Mouse (Mus musculus) C2C12 (cell line): ENCODE measurements around the gene Dbf4.

Experiments
- CEBPB ChIP-seq: IDR thresholded peaks from one replicate; pipeline ENCODE4 v1.6.1; 2011; ENCODE audit warnings: low read depth, mild to moderate bottlenecking, control low read depth, moderate library complexity
- CTCF ChIP-seq: IDR thresholded peaks from one replicate; pipeline ENCODE4 v1.5.1; 2011; ENCODE audit not compliant: control insufficient read depth, insufficient read depth, insufficient read length
- FOSL1 ChIP-seq: IDR thresholded peaks from one replicate; pipeline ENCODE4 v1.8.0; 2011; ENCODE audit warnings: mild to moderate bottlenecking, low read length; ENCODE audit not compliant: poor library complexity, insufficient read depth, severe bottlenecking
- MAX ChIP-seq: IDR thresholded peaks from one replicate; pipeline ENCODE4 v1.6.1; 2011; ENCODE audit warnings: mild to moderate bottlenecking, control low read depth
- USF1 ChIP-seq: IDR thresholded peaks from one replicate; pipeline ENCODE4 v1.6.1; 2011; ENCODE audit warnings: low read depth, mild to moderate bottlenecking, control low read depth, moderate library complexity

DNA sequence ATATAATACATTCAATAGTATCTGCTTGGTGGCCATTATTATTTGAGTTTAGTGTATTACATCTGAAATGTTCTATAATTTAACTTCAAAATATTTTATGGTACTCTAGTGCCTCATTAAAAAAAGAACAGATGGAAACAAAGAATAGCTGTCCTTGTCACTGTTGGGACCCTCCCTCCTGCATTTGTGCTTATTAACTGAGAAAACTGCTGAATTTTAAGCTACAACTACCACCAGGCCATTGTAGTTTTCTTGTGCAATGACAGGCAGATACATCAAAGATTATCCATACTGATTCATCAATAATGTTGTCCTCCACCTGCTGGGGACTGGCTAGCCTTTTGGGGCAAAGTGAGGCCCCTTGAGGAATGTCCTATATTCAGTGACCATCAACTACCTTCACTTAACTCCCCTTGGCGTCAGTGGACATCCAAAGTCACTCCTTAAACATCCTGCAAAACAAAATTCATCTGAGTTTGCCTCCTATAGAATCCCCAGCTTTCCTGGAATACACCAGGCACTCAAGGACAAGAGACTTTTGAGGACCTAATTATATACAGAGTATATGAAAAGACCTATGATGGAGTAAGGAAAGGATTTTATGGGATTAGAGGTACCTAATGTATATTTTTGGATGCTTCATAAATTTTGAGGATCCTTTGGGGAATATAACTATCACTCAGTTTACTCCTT lies 28.5 kb downstream of the Dbf4 start:
- no peak for TF ChIP-seq CTCF
- TF ChIP-seq FOSL1: no peak
- no peak for TF ChIP-seq MAX
- TF ChIP-seq USF1: no peak
- no peak for TF ChIP-seq CEBPB
